Mouse (Mus musculus) neutrophil, adult 5-6 weeks (primary cell): ENCODE data around the gene Gm14391. TPM values are rescaled to one million over a fixed set of nuclear protein-coding genes. Genes with fewer than 3 reads are reported as not detected.
"Not testable (repeated sequence)": the region's sequence is repeated elsewhere in the genome, so short reads cannot be mapped to it uniquely, and the experiment has no call there.

Source experiments
- ATAC-seq: fragments of 151-379, 151-347 bp; 2 replicates; pipeline ENCODE4 v1.8.0; 2017; ENCODE audit warnings: mild to moderate bottlenecking, moderate TSS enrichment; ENCODE audit not compliant: insufficient number of reproducible peaks, poor library complexity, low FRiP score, severe bottlenecking; ENCODE audit errors: extremely low read depth
- total RNA-seq: library from RNA; stranded (forward); fragments of 200-1000 nt; gene quantifications from 2 replicates; pipeline ENCODE4 v1.2.3, GENCODE M21; 2017

The Gm14391 gene
- 13.6 and 14.4 TPM in 2 replicates for total RNA-seq

GRCm38 (mm10) chr2:175206732-175207131, at the start of gene Gm14391:
Gene Gm14391 (minus strand): TSS chr2:175206917.
- not testable (repeated sequence) for ATAC-seq

- not testable (repeated sequence) for ATAC-seq
These were observed 27.7 kb downstream of the Gm14391 start for GRCm38 (mm10) chr2:175179008-175179407.

GRCm38 (mm10) chr2:175176312-175176711, 30.4 kb downstream of the Gm14391 start:
- no peak for ATAC-seq

GRCm38 (mm10) chr2:175175401-175176180, 31.1 kb downstream of the Gm14391 start, which contains the start of gene Gm14443:
Gene Gm14443 (minus strand): TSS chr2:175175871.
- ATAC-seq, result not testable (repeated sequence)

GRCm38 (mm10) chr2:175174058-175174457, 32.7 kb downstream of the Gm14391 start:
- ATAC-seq, result not testable (repeated sequence)

- ATAC-seq, result not testable (repeated sequence)
These were observed 33.7 kb downstream of the Gm14391 start for GRCm38 (mm10) chr2:175172906-175173595.

GRCm38 (mm10) chr2:175172123-175172522, 34.6 kb downstream of the Gm14391 start:
- no peak for ATAC-seq

GRCm38 (mm10) chr2:175166870-175167269, 39.8 kb downstream of the Gm14391 start:
- ATAC-seq, result not testable (repeated sequence)

GRCm38 (mm10) chr2:175165110-175165509, 41.6 kb downstream of the Gm14391 start:
- not testable (repeated sequence) for ATAC-seq

- ATAC-seq, result not testable (repeated sequence)
These were observed 45.3 kb downstream of the Gm14391 start for GRCm38 (mm10) chr2:175161438-175161837.

- ATAC-seq, result no peak
These were observed 48.1 kb downstream of the Gm14391 start for GRCm38 (mm10) chr2:175158642-175159041.

GRCm38 (mm10) chr2:175156696-175157095, 50.0 kb downstream of the Gm14391 start:
- ATAC-seq, result no peak

- ATAC-seq, result not testable (repeated sequence)
These were observed 64.8 kb downstream of the Gm14391 start, which contains the start of gene Gm14399 for GRCm38 (mm10) chr2:175141993-175142295. Gene Gm14399 (minus strand): TSS chr2:175142012.

- ATAC-seq, result not testable (repeated sequence)
These were observed 65.4 kb downstream of the Gm14391 start for GRCm38 (mm10) chr2:175141118-175141992.

Other genes starting within 250 kb of the Gm14391 start
- gene Gm14444, start 196.7 kb downstream of the Gm14391 start, total RNA-seq, result not detected in 2 replicates
- gene Gm14393, start 139.1 kb downstream of the Gm14391 start, total RNA-seq, result not detected in 2 replicates
- 4.5 and 9.2 TPM in 2 replicates for gene Gm14399, start 64.9 kb downstream of the Gm14391 start, total RNA-seq
- gene Gm14443, start 31.0 kb downstream of the Gm14391 start, total RNA-seq, result 0.12 TPM in 1 of 2 replicates, not detected in the other
- 3.1 and 6.1 TPM in 2 replicates for gene Gm14440, start 68.2 kb upstream of the Gm14391 start, total RNA-seq
- 15.5 and 16.2 TPM in 2 replicates for gene Gm4631, start 131.3 kb upstream of the Gm14391 start, total RNA-seq
- 5.8 and 6.3 TPM in 2 replicates for gene Zfp968, start 165.5 kb upstream of the Gm14391 start, total RNA-seq
- 2.5 and 3.4 TPM in 2 replicates for gene Gm4724, start 228.9 kb upstream of the Gm14391 start, total RNA-seq